Mouse (Mus musculus): ENCODE measurements at regions not wholly inside any gene's neighbourhood (a gene's known extent, or its start where the extent isn't known, plus 50 kb on each side); places are given as distances from the start of the nearest gene placed in this dataset.

- TF ChIP-seq CTCF (IDR thresholded peaks at IDR 0.05) (no peak), EP300 (IDR thresholded peaks at IDR 0.05) (no peak)
Measured at GRCm38 (mm10) chr11:64326646-64327045, 108.5 kb upstream of the Hs3st3a1 start.
